Mouse (Mus musculus) cerebellum, adult (tissue): ENCODE data around the gene Rnaseh1.

ENCODE experiments used
- ATAC-seq: cut with Nextera tagmentation; 2 replicates; pipeline ENCODE4 v1.9.2; 2017; ENCODE audit warnings: mild to moderate bottlenecking, moderate library complexity, mixed read lengths; ENCODE audit not compliant: insufficient number of reproducible peaks, low FRiP score, low TSS enrichment

Rnaseh1 gene

GRCm38 (mm10) chr12:28649141-28650110 lies at the start of gene Rnaseh1:
TSS of gene Rnaseh1 (plus strand) at chr12:28649602.
- ATAC-seq, result peak; percentile 94

- ATAC-seq, result peak; percentile 74
Observed at GRCm38 (mm10) chr12:28602259-28602658, 47.1 kb upstream of the Rnaseh1 start.

DNA sequence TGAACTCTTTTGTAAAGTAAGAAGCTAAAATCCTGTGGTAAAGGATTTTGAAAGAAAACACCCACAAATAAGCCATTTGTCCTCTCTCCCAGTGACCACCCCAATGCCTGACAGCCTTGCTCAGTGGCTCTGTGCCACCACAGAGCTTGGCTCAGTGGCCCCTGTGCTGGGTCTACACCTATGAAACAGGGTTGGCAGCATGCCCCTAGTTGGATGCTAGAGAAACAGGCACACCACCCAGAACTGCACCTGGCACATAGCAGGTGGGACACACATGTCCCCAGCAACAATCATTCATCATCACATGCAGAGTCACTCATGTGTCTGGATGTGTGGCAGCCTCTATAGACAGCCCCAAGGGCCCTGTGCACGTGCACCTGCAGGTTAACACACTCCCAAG lies 45.9 kb upstream of the Rnaseh1 start:
- ATAC-seq, result no peak

DNA sequence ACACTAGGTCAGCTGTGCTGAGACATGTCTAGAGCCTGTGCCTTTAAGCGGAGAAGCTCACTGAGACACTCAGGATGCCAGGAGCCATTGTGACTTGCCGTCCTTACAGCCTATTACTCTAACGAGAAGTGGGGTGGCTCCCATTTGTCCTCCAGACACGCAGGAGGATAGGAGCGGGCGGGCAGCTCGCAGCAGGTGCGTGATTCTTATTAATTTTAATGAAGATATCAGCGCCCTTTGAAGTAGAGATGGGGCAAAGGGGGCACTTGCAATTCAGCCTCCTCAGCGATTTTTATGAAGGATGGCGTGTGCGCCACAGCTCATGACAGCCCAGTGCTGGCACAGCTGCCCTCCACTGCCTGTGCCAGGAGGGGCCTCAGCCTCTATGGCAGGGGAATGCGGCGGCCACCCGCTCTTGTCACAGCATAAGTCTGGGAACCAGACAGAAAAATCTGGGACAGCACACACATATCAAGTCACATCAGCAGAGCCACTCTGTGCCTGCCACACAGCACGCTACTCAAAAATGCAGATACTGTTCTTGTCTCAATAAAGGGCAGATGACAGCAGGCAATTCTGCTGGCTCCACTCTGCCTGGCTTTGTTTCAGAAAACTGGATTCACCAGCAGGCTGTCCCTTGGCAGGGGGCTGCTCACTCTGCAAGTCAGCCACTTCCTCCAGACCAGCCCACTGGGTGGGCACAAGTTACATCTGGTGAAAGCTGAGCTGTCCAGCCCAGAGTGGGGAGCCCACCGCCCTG lies 41.7 kb upstream of the Rnaseh1 start:
- ATAC-seq, result peak; percentile 69

DNA sequence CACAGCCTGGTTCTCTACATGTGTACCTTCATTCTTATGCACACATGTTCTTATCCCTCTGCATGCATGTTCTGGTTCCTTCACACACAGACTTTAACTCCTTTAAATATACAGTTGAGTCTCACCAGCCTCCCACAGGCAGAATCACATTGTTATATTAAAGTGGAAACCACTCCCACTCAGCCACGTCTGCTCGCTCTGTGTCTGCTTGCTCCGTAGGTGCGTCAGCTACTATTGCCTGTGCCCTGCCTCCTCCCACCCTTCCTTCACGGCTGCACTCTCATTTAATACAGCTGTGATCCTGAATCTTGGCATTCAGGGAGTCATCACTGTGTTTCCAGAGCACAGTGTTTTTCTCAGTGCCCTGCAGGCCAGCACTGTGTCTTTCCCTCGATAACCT lies 37.0 kb upstream of the Rnaseh1 start:
- no peak for ATAC-seq

GRCm38 (mm10) chr12:28614401-28614800 lies 35.0 kb upstream of the Rnaseh1 start:
- ATAC-seq, result no peak

DNA sequence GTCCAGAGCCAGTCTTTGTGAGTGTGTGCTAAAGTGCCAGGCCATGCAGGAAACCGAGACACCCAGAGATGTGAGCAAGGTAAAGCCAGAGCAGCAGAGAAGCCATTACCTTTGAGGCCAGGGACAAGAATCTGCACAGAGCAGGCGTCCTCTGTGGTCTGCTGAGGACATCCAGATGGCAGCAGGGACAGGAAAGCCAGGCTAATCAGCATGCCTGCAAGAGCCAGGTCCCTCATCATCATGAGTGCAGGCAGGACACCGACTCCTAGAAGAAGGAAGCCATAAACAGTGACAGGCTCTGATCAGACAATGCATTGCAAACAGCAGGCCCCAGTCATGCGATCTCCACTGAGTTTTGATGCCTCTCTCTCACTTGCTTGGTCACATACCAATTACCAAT lies 32.1 kb upstream of the Rnaseh1 start:
- ATAC-seq, result no peak

DNA sequence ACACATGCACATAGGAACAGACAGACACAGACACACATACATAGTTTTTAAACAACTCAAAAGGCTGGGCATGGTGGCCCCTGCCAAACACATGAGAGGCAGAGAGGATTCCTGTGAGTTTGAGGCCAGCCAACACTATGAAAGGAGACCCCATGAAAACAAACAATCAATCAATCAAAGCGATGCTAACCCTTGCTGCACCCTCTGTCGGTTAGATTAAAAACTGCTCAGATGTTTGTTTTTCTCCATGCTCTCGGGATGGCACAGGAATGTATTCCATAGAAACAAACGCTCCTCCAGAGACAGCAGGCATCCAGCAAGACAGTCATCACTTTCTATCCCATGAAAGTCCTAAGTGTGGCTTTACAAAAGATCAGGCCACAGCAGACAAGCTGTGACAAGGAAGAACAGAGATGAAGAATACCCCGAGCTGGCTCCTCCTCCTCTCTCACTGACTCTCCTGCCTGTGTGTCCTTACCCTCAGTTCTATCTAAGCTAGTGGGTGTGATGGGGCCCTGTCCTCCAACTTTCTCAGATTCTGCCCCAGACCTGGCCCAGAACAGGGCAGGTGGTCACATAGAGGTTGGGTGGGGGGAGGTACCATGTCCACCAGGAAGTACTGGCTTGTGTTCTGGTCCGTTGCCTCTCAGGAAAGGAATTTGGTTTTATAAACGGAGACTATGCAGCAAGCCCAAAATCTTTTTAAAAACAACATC lies 27.8 kb upstream of the Rnaseh1 start:
- ATAC-seq, result no peak

GRCm38 (mm10) chr12:28622167-28622532 lies 27.3 kb upstream of the Rnaseh1 start:
- ATAC-seq, result no peak

- no peak for ATAC-seq
Observed at GRCm38 (mm10) chr12:28622641-28623040, 26.8 kb upstream of the Rnaseh1 start.

DNA sequence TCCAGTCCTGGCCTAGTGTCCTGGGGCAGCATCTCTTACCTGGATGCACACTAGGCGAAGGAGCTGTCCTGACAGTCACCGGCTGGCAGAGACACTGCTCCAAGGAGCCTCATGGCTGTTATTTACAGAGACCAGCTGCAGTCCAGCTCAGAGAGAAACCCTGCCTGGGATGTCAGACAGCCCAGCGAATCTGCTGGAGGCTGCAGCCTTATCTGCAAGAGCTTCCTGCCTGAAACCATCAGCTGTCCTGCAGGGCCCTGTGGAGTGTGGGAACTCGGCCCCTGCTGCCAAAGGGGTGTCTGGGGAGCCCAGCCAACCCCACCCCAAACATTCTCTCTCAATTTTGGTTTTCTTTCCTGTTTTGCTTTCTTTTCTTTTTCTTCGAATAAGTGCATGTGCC lies 26.2 kb upstream of the Rnaseh1 start, which contains the start of gene Colec11:
TSS of gene Colec11 (minus strand) at position 183 of the 400 bp plus-strand sequence.
- ATAC-seq, result no peak

GRCm38 (mm10) chr12:28624251-28624650 lies 25.2 kb upstream of the Rnaseh1 start:
- no peak for ATAC-seq

- no peak for ATAC-seq
Observed at GRCm38 (mm10) chr12:28625407-28625806, 24.0 kb upstream of the Rnaseh1 start.

DNA sequence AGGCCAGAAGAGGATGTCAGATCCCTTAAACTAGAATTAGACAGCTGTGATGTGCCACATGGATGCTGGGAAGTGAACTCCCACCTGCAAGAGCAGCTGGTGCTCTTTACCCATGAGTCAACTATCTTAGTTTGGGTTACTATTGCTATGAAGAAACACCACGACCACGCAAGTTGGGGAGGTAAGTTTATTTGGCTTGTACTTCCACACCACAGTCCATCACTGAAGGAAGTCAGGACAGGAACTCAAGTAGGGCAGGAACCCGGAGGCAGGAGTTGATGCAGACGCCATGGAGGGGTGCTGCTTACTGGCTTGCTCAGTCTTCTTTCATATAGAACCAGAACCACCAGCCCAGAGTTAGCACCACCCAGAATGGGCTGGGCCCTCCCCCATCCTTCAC lies 22.3 kb upstream of the Rnaseh1 start:
- no peak for ATAC-seq

DNA sequence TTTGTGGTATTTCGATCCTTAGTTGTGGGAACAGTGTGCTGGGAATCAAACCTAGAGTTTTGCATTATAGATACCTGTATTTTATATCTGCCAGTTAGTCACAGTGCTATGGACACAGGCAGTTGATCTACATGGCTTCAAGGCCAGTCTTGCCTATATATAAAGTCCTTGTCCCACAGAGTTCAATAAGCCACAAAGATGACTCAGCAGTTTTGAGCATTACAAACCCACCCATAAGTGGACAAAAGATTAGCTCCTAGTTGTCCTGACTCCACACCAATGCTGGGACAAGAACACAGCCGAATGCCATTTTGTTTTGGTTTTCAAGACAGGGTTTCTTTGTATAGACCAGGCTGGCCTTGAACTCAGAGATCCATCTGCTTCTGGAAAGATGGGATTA lies 21.0 kb upstream of the Rnaseh1 start:
- ATAC-seq, result no peak

DNA sequence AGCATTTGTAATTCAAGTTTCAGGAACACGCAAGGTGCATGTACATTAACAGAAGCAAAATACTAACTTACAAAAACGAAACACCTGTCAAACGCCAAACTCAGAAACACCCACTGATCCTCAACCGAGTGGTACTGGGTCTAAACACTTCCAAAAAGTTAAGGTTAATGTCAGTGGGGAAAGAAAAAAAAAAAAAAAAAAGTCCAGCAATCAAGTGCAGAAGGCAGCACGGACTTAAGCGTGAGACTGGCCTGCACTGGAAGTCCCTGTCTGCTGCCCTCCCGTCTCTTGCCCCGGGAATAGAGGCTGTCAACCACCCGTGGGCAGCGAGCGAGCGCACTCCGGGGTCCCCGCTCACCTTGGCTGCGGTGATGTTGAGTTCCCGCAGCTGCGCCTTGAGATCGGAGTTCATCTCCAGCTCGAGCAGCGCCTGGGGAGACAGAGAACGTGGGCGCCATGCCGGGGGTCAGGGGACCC lies 14.3 kb upstream of the Rnaseh1 start:
- no peak for ATAC-seq

DNA sequence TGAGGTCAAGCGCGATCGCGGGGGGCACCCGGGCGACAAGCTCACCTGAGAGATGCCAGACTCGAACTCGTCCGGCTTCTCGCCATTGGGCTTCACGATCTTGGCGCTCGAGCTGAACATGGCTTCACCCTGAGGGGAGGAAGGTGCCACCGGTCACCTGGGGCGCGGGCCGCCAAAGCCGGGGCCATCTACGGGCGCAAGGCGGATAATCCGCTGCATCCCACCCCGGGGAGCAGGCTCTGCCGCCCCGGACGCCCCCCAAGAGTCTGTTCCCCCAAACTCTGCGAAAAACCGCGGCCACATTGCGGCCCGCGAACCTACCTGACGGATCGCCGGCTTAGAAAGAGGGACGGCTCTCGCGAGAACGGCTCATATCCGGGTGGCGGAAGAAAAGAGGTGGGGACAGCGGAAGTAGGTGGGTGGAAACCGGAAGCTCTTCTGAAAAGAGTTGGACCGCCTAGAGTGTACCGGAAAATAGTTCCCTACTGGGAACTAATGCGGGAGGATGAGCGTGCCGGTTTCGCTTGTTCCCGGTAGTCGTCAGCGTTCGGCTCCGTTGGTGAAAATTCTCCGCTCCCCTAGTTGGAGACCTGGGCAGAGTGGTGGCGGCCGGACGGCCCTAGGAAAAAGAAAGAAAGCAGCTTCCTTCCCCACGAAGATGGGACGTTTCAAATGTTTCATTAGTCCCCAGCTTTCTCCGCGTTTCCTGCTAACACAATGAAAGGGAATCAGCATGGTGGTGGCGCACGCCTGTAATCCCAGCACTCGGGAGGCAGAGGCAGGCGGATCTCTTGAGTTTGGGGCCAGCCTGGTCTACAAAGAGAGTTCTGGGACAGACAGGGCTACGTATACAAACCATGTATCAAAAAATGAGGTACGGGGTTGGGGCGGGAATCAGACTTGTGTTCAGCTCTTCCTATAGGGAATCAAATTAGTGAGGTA lies 13.6 kb upstream of the Rnaseh1 start, which contains the start of gene Rps7:
TSS of gene Rps7 (minus strand) at position 419 of the 942 bp plus-strand sequence.
- peak; percentile 96 for ATAC-seq

DNA sequence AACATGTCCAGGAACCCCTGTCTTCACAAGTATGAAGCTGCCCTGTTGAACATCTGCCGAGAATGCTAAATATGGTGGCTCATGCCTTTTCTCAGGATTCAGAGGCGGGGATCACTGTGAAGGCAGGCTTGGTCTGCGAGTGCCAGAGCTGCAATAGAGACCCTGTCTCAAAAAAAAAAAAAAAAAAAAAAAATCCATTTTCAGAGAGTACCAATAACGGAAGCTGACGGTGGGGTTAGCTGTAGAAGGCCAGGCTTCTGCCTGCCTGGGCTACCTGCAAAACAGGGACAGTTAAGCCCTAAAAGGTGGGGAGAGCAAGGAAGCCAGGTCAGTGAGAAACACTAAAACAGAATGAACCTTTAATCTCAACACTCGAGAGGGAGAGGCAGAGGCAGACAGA lies 12.9 kb upstream of the Rnaseh1 start:
- ATAC-seq, result no peak

- no peak for ATAC-seq
Observed at GRCm38 (mm10) chr12:28638778-28639177, 10.6 kb upstream of the Rnaseh1 start.
